Mouse (Mus musculus): ENCODE data around the gene Gfod2.
A peak's percentile ranks its signal among the peaks of the same experiment; 100 is the strongest.

- TF ChIP-seq CTCF (IDR thresholded peaks at IDR 0.05; ENCODE audit: low read depth), result no peak
- peak; percentile 54; the same call in 1 of the 2 replicates for TF ChIP-seq EP300 (IDR thresholded peaks at IDR 0.05; ENCODE audit: low read depth)
These were observed 30.9 kb downstream of the Gfod2 start for GRCm38 (mm10) chr8:105727397-105728124.

Data from liver, postnatal 0 days (tissue).